Mouse (Mus musculus): ENCODE results near the gene Mfap3l. TPM values are rescaled to one million over a fixed set of nuclear protein-coding genes. Genes with fewer than 3 reads are reported as not detected.

Gene Mfap3l
- polyA plus RNA-seq, 1 experiment: 1.1 TPM

GRCm38 (mm10) chr8:60682340-60682739 lies 49.7 kb downstream of the Mfap3l start:
- Histone ChIP-seq H3K36me3 (ENCODE audit: control insufficient read depth, insufficient read depth, low read length) (no peaks in the 10 kb centered on the region), H3K27ac (ENCODE audit: control insufficient read depth, insufficient read depth, low read length) (no peak overlapping the region), H3K27me3 (ENCODE audit: control insufficient read depth, insufficient read depth, low read length) (no peaks in the 10 kb centered on the region), H3K4me3 (ENCODE audit: control insufficient read depth, insufficient read depth, low read length) (no peak overlapping the region), H3K4me1 (replicated peaks; ENCODE audit: control insufficient read depth, insufficient read depth, low read length) (no peaks in the 10 kb centered on the region)
- no peak for DNase-seq
- 94% methylated on average over 2 of the region's 2 CpGs for WGBS
- TF ChIP-seq POLR2A (IDR thresholded peaks at IDR 0.05; ENCODE audit: control insufficient read depth, extremely low read depth, insufficient read depth, low read length, poor library complexity) (no peak), CTCF (IDR thresholded peaks at IDR 0.05; ENCODE audit: borderline replicate concordance, control insufficient read depth, extremely low read depth, insufficient read depth, low read length, poor library complexity) (no peak)

GRCm38 (mm10) chr8:60711516-60712086 lies 79.0 kb downstream of the Mfap3l start:
- H3K36me3 ChIP-seq (ENCODE audit: control insufficient read depth, insufficient read depth, low read length): no peaks in the 10 kb centered on the region
- H3K4me1 ChIP-seq (replicated peaks; ENCODE audit: control insufficient read depth, insufficient read depth, low read length): no peaks in the 10 kb centered on the region
- TF ChIP-seq CTCF (IDR thresholded peaks at IDR 0.05; ENCODE audit: borderline replicate concordance, control insufficient read depth, extremely low read depth, insufficient read depth, low read length, poor library complexity): no peak
- TF ChIP-seq POLR2A (IDR thresholded peaks at IDR 0.05; ENCODE audit: control insufficient read depth, extremely low read depth, insufficient read depth, low read length, poor library complexity): no peak
- H3K27me3 ChIP-seq (ENCODE audit: control insufficient read depth, insufficient read depth, low read length): no peaks in the 10 kb centered on the region
- no peak overlapping the region for H3K27ac ChIP-seq (ENCODE audit: control insufficient read depth, insufficient read depth, low read length)
- no peak for DNase-seq
- WGBS: 94% methylated on average over 8 of the region's 8 CpGs
- no peak overlapping the region for H3K4me3 ChIP-seq (ENCODE audit: control insufficient read depth, insufficient read depth, low read length)

- no peak for DNase-seq
- Histone ChIP-seq H3K27ac (ENCODE audit: control insufficient read depth, insufficient read depth, low read length) (no peak overlapping the region), H3K4me3 (ENCODE audit: control insufficient read depth, insufficient read depth, low read length) (no peak overlapping the region), H3K36me3 (ENCODE audit: control insufficient read depth, insufficient read depth, low read length) (no peaks in the 10 kb centered on the region), H3K4me1 (replicated peaks; ENCODE audit: control insufficient read depth, insufficient read depth, low read length) (no peaks in the 10 kb centered on the region), H3K27me3 (ENCODE audit: control insufficient read depth, insufficient read depth, low read length) (no peaks in the 10 kb centered on the region)
- 54% methylated on average over 3 of the region's 3 CpGs for WGBS
- TF ChIP-seq CTCF (IDR thresholded peaks at IDR 0.05; ENCODE audit: borderline replicate concordance, control insufficient read depth, extremely low read depth, insufficient read depth, low read length, poor library complexity): no peak
- no peak for TF ChIP-seq POLR2A (IDR thresholded peaks at IDR 0.05; ENCODE audit: control insufficient read depth, extremely low read depth, insufficient read depth, low read length, poor library complexity)
Measured at GRCm38 (mm10) chr8:60714724-60715123, 82.1 kb downstream of the Mfap3l start.

- no peak for TF ChIP-seq POLR2A (IDR thresholded peaks at IDR 0.05; ENCODE audit: control insufficient read depth, extremely low read depth, insufficient read depth, low read length, poor library complexity)
- TF ChIP-seq CTCF (IDR thresholded peaks at IDR 0.05; ENCODE audit: borderline replicate concordance, control insufficient read depth, extremely low read depth, insufficient read depth, low read length, poor library complexity): no peak
- no peak overlapping the region for H3K4me3 ChIP-seq (ENCODE audit: control insufficient read depth, insufficient read depth, low read length)
- no peak for DNase-seq
- no peak overlapping the region for H3K27ac ChIP-seq (ENCODE audit: control insufficient read depth, insufficient read depth, low read length)
- H3K36me3 ChIP-seq (ENCODE audit: control insufficient read depth, insufficient read depth, low read length): no peaks in the 10 kb centered on the region
- no peaks in the 10 kb centered on the region for H3K4me1 ChIP-seq (replicated peaks; ENCODE audit: control insufficient read depth, insufficient read depth, low read length)
- 83% methylated on average over 3 of the region's 3 CpGs for WGBS
- no peaks in the 10 kb centered on the region for H3K27me3 ChIP-seq (ENCODE audit: control insufficient read depth, insufficient read depth, low read length)
Measured at GRCm38 (mm10) chr8:60718692-60719091, 86.1 kb downstream of the Mfap3l start.

Other genes with a start within 250 kb of the Mfap3l start
- gene Gm10283, start 129.6 kb upstream of the Mfap3l start, polyA plus RNA-seq (2012; rRNA removed): not detected in 2 replicates
- 0.80 TPM in 1 of 2 replicates, not detected in the other for gene Aadat, start 126.9 kb upstream of the Mfap3l start, polyA plus RNA-seq (2012; rRNA removed)

All from thymus, adult 2 months (tissue).